Mouse (Mus musculus): ENCODE data around the gene Eif3d. TPM values are rescaled to one million over a fixed set of nuclear protein-coding genes. Genes with fewer than 3 reads are reported as not detected.
A peak's percentile ranks its signal among the peaks of the same experiment; 100 is the strongest.

Eif3d gene
- polyA plus RNA-seq, 1 experiment from 2014 or later, result 249 TPM

DNA sequence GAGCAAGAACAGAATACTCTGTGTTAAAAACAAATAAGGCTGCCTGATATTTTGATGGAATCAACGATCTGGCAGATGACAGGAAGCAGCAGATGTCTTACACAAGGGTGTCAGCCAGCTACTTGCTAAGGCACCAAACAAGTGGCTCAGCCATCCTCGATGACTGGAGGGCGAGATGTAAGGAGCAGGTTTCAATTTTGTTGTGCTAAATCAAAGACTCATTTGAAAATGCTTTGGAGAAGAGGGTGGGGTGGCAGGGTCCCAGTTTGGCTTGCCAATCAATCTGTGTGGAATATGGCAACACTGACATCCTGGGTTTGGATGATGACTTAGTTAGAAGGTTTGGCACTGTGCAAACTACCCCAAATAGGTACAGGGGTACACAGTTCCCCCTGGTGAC lies 29.1 kb downstream of the Eif3d start:
- Histone ChIP-seq H3K4me3 (no peak overlapping the region), H3K27me3 (replicated peaks; ENCODE audit: low read depth, poor library complexity, severe bottlenecking) (no peaks in the 10 kb centered on the region), H3K27ac (replicated peaks) (no peak overlapping the region), H3K9me3 (no peaks in the 10 kb centered on the region), H3K36me3 (replicated peaks) (peaks cover 39% of the 10 kb centered on the region), H3K4me1 (no peaks in the 10 kb centered on the region)
- no peak for DNase-seq (ENCODE audit: low spot score)
- 83% methylated on average over 3 of the region's 3 CpGs for WGBS

- H3K4me3 ChIP-seq, result no peak overlapping the region
- H3K27ac ChIP-seq (replicated peaks), result no peak overlapping the region
- peaks cover 9% of the 10 kb centered on the region for H3K4me1 ChIP-seq
- H3K27me3 ChIP-seq (replicated peaks; ENCODE audit: low read depth, poor library complexity, severe bottlenecking), result no peaks in the 10 kb centered on the region
- H3K36me3 ChIP-seq (replicated peaks), result peaks cover 19% of the 10 kb centered on the region
- WGBS, result 78% methylated on average over 5 of the region's 5 CpGs
- no peak for DNase-seq (ENCODE audit: low spot score)
- H3K9me3 ChIP-seq, result no peaks in the 10 kb centered on the region
Observed at GRCm38 (mm10) chr15:77938516-77938915, 32.1 kb downstream of the Eif3d start.

DNA sequence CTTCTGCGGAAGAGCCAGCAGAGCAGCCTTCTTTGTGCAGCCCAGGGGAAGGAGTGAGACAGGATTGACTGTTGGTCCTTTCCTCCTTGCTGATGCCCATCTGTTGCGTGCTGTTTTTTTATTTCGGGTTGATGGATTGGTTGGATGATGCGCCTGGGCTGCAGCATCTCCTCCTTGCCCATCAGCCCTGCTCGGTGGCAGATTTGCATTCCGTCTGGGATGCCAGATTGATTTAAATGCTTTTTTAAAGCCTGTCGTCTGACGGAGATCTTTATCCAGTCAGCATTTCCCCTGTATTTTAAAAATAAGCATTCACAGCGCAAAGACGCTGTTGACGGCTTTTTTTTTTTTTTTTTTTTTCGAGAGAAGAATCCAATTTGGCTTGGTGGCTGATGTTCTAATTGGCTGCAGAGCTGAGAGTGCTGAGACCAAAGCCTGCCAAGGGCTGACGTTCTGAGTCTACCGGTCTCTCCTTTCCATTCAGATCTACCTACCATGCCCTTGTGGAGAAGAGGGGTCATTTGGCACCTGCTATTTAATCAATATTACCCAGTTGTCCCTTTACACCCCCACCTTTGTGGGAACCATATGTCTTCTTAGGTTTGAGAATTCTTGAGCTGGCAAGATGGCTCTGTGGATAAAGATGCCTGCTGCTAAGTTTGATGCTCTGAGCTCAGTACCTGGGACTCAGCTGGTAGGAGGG lies 34.8 kb downstream of the Eif3d start:
- Histone ChIP-seq H3K36me3 (replicated peaks) (no peaks in the 10 kb centered on the region), H3K27me3 (replicated peaks; ENCODE audit: low read depth, poor library complexity, severe bottlenecking) (no peaks in the 10 kb centered on the region), H3K27ac (replicated peaks) (no peak overlapping the region), H3K4me1 (peaks cover 11% of the 10 kb centered on the region), H3K4me3 (no peak overlapping the region), H3K9me3 (no peaks in the 10 kb centered on the region)
- no peak for DNase-seq (ENCODE audit: low spot score)
- 87% methylated on average over 14 of the region's 14 CpGs for WGBS

DNA sequence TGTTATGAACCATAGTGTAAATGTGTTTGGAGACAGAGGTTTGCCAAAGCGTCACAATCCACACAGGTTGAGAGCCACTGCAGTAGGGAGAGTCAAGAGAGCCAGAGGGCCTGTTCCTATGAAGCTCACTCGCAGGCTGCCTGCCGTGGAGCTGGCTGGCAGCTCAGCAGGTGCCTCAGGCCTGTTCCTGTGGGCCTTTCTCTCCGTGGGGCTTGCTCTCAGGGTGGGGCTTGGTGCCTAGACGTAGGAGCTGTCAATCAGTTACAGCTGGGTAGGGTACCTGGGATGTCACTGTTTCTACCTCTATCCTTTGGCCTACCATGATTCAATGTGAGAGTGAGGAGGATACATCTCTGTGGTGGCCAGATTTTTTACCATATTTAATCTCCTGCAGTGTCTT lies 35.6 kb downstream of the Eif3d start:
- DNase-seq (ENCODE audit: low spot score), result no peak
- Histone ChIP-seq H3K9me3 (no peaks in the 10 kb centered on the region), H3K27ac (replicated peaks) (no peak overlapping the region), H3K27me3 (replicated peaks; ENCODE audit: low read depth, poor library complexity, severe bottlenecking) (no peaks in the 10 kb centered on the region), H3K4me1 (peaks cover 13% of the 10 kb centered on the region), H3K4me3 (no peak overlapping the region), H3K36me3 (replicated peaks) (no peaks in the 10 kb centered on the region)
- WGBS, result 66% methylated on average over 5 of the region's 5 CpGs

- WGBS, result 78% methylated on average over 11 of the region's 11 CpGs
- Histone ChIP-seq H3K4me1 (peaks cover 20% of the 10 kb centered on the region), H3K36me3 (replicated peaks) (no peaks in the 10 kb centered on the region), H3K27ac (replicated peaks) (no peak overlapping the region), H3K9me3 (no peaks in the 10 kb centered on the region), H3K27me3 (replicated peaks; ENCODE audit: low read depth, poor library complexity, severe bottlenecking) (no peaks in the 10 kb centered on the region), H3K4me3 (no peak overlapping the region)
- DNase-seq (ENCODE audit: low spot score), result no peak
Observed at GRCm38 (mm10) chr15:77934326-77934725, 36.3 kb downstream of the Eif3d start.

DNA sequence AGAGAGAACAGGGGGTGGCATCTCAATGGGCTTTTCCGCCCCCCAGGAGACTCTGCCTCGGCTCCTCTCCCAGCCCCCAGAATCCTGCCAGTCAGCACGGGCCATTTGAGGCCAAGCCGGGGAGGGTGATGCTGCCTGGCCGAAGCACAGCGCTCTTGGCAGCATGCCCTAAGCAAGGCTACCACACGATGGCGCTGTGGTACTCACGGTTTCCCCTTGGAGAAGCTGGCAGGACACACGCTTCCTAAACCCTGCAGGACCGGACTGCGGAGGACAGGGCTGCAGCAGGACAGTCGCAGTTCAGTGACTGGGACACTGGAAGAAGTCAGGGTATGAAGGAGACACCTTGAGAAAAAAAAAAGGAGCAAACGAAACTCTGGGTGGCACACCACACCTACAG lies 36.8 kb downstream of the Eif3d start:
- H3K36me3 ChIP-seq (replicated peaks), result no peaks in the 10 kb centered on the region
- peaks cover 21% of the 10 kb centered on the region for H3K4me1 ChIP-seq
- peak; percentile 93 for DNase-seq (ENCODE audit: low spot score)
- peak overlapping the region; percentile 21; the same call in 1 of the 2 replicates for H3K4me3 ChIP-seq
- WGBS, result 1% methylated on average over 14 of the region's 14 CpGs
- H3K9me3 ChIP-seq, result no peaks in the 10 kb centered on the region
- H3K27me3 ChIP-seq (replicated peaks; ENCODE audit: low read depth, poor library complexity, severe bottlenecking), result no peaks in the 10 kb centered on the region
- H3K27ac ChIP-seq (replicated peaks), result peak overlapping the region; percentile 15; the same call in 1 of the 2 replicates

- no peak overlapping the region for H3K4me3 ChIP-seq
Observed at GRCm38 (mm10) chr15:77933222-77933621, 37.4 kb downstream of the Eif3d start.

GRCm38 (mm10) chr15:77931689-77932016 lies 39.0 kb downstream of the Eif3d start:
- 77% methylated on average over 6 of the region's 6 CpGs for WGBS
- Histone ChIP-seq H3K27ac (replicated peaks) (no peak overlapping the region), H3K9me3 (no peaks in the 10 kb centered on the region), H3K4me3 (no peak overlapping the region), H3K4me1 (peaks cover 33% of the 10 kb centered on the region), H3K27me3 (replicated peaks; ENCODE audit: low read depth, poor library complexity, severe bottlenecking) (no peaks in the 10 kb centered on the region), H3K36me3 (replicated peaks) (peaks cover 11% of the 10 kb centered on the region)
- no peak for DNase-seq (ENCODE audit: low spot score)

More at GRCm38 (mm10) chr15:77933222-77933621, 37.4 kb downstream of the Eif3d start:
- H3K4me1 ChIP-seq, result peaks cover 22% of the 10 kb centered on the region
- no peaks in the 10 kb centered on the region for H3K9me3 ChIP-seq
- H3K27me3 ChIP-seq (replicated peaks; ENCODE audit: low read depth, poor library complexity, severe bottlenecking), result no peaks in the 10 kb centered on the region
- H3K27ac ChIP-seq (replicated peaks), result no peak overlapping the region
- no peak for DNase-seq (ENCODE audit: low spot score)
- no peaks in the 10 kb centered on the region for H3K36me3 ChIP-seq (replicated peaks)
- 78% methylated on average over 3 of the region's 3 CpGs for WGBS

DNA sequence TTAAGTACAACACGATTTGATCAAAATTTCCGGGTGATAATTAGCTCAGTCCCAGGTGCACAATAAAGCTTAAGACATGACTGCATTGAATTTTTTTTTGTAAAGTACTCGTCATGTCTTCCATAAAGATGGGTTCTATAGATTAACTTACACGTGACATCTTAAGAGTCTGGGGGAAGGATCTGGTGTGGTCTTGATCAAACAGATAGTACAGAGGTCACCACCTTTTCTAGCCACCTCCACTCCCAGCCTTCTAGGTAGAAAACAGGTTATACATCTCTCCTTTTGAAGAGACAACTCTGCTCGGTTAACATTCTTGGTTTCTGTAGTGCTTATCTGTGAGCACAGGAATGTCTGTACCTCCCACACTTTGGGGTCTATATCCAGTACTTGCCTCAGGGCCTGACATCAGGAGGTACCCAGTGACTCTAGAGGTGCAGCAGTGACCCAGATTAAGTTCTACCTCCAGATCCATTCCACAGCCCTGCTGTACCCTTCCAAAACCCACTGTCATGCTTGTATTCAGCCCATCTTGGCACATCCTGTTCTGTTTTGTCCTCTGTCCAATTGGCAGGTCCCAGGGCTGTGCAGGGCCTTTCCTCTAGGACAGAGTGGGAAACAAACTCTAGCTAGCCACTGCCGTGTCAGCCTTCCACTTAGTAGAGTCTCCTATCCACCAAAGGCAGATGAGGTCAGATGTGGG lies 39.5 kb downstream of the Eif3d start:
- Histone ChIP-seq H3K36me3 (replicated peaks) (peaks cover 16% of the 10 kb centered on the region), H3K27me3 (replicated peaks; ENCODE audit: low read depth, poor library complexity, severe bottlenecking) (no peaks in the 10 kb centered on the region), H3K9me3 (no peaks in the 10 kb centered on the region), H3K27ac (replicated peaks) (no peak overlapping the region), H3K4me3 (no peak overlapping the region), H3K4me1 (peaks cover 33% of the 10 kb centered on the region)
- DNase-seq (ENCODE audit: low spot score), result no peak
- 82% methylated on average over 6 of the region's 6 CpGs for WGBS

GRCm38 (mm10) chr15:77929804-77930203 lies 40.8 kb downstream of the Eif3d start:
- WGBS, result 58% methylated on average over 8 of the region's 8 CpGs
- H3K27ac ChIP-seq (replicated peaks), result peak overlapping the region; percentile 86; the same call in 1 of the 2 replicates

DNA sequence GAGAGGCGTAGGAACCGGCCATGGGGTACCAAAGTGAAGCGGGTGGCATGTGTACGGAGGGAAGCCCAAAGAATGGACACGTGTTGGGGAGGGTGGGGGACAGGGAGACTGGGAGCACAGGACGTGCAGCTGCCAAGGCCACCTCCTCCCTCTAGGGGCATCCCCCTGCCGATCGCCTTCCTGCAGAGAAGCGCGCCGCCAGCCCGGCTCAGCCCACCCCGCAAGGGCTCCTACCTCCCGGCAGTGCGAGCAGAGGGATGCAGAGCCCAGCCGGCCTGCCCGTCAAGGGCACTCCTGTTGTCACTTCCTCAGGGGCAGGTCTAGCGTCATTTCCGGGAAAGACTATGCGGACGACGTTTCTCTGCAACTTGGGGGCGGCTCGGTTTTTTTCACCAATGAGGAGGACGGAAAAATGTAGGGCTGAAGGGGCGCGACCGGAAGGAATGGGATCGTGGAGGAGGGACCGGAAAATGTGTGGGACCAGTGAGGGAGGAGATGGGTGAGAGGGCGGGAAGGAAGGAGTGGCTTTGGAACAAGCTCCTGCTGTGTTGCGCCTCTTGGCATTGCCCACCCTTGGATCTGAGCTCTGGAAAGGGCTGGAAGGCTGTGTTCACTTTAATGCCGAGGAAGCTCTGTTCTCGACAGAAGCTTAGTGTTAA lies 41.8 kb downstream of the Eif3d start, which contains the start of gene Txn2:
Gene Txn2 (minus strand): TSS at position 334 of the 659 bp plus-strand sequence.
- Histone ChIP-seq H3K9me3 (no peaks in the 10 kb centered on the region), H3K4me1 (peaks cover 26% of the 10 kb centered on the region), H3K27ac (replicated peaks) (peak within 1 kb of the TSS; percentile 86), H3K4me3 (peak within 1 kb of the TSS; percentile 80), H3K36me3 (replicated peaks) (peaks cover 37% of the 10 kb centered on the region), H3K27me3 (replicated peaks; ENCODE audit: low read depth, poor library complexity, severe bottlenecking) (no peaks in the 10 kb centered on the region)
- DNase-seq (ENCODE audit: low spot score), result peak; percentile 98
- WGBS, result under 1% methylated on average over 34 of the region's 34 CpGs

More at GRCm38 (mm10) chr15:77929804-77930203, 40.8 kb downstream of the Eif3d start:
- Histone ChIP-seq H3K4me3 (peak overlapping the region; percentile 80), H3K36me3 (replicated peaks) (peaks cover 27% of the 10 kb centered on the region), H3K4me1 (peaks cover 33% of the 10 kb centered on the region), H3K9me3 (no peaks in the 10 kb centered on the region), H3K27me3 (replicated peaks; ENCODE audit: low read depth, poor library complexity, severe bottlenecking) (no peaks in the 10 kb centered on the region)
- no peak for DNase-seq (ENCODE audit: low spot score)

- Histone ChIP-seq H3K4me3 (peak overlapping the region; percentile 80), H3K27me3 (replicated peaks; ENCODE audit: low read depth, poor library complexity, severe bottlenecking) (no peaks in the 10 kb centered on the region), H3K4me1 (peaks cover 22% of the 10 kb centered on the region), H3K9me3 (no peaks in the 10 kb centered on the region), H3K36me3 (replicated peaks) (peaks cover 44% of the 10 kb centered on the region), H3K27ac (replicated peaks) (peak overlapping the region; percentile 86)
- 26% methylated on average over 4 of the region's 4 CpGs for WGBS
- no peak for DNase-seq (ENCODE audit: low spot score)
Observed at GRCm38 (mm10) chr15:77928091-77928490, 42.5 kb downstream of the Eif3d start.

All from embryonic facial prominence, embryonic 10.5 days (tissue).